Mouse (Mus musculus): ENCODE results near the gene Gm20738.
"Not testable (repeated sequence)": the region's sequence is repeated elsewhere in the genome, so short reads cannot be mapped to it uniquely, and the experiment has no call there.

The Gm20738 gene

GRCm38 (mm10) chrY:37957511-37957910 is at the start of gene Gm20738:
TSS of gene Gm20738 (plus strand) at chrY:37957811.
- DNase-seq (ENCODE audit: low read depth, low spot score) = not testable (repeated sequence)
